Comparison of ENCODE assay signal across 12 mouse cellular contexts in genomic region chr3:137977629-137978041, GRCm38 (mm10). TPM values are rescaled to one million over a fixed set of nuclear protein-coding genes. Genes with fewer than 3 reads are reported as not detected.
DNase-seq lines count a peak whose midpoint lies in the region; ATAC-seq and TF ChIP-seq lines count a peak whose summit lies in the region.
"Had no signal": no experiment of that assay in that cellular context is flagged by ENCODE, and none has a peak within 500 bp of the region (broad histone marks: within the 10 kb centered on the region; RNA-seq: fewer than 3 reads in every experiment).

No protein-coding gene starts in this region.

- H3K4me1 ChIP-seq in embryonic facial prominence, embryonic 14.5 days (ENCODE audit: control insufficient read depth, insufficient read depth, low read length) = peaks cover 5% of the 10 kb centered on the region; the same call in 1 of the 2 replicates
- peaks cover 6% of the 10 kb centered on the region for H3K4me1 ChIP-seq in midbrain, postnatal 0 days (ENCODE audit: insufficient read depth, low read length)

- peak; percentile 27 to 35 for DNase-seq in left cerebral cortex, postnatal 10 days (ENCODE audit: extremely low spot score in 1 of 2, low spot score in 2 of 2)
- DNase-seq in left cerebral cortex, postnatal 4 days = no peak
- peak; percentile 13 for DNase-seq in embryonic facial prominence, embryonic 14.5 days (ENCODE audit: low spot score)
- peak in 1 of 2 experiments; percentile 38 for DNase-seq in layer of hippocampus, adult 2 months (ENCODE audit: low spot score in 2 of 2)
- peak; percentile 44 for DNase-seq in midbrain, postnatal 0 days (ENCODE audit: low spot score)
- DNase-seq in natural killer cell, adult 2 months (ENCODE audit: low spot score in 2 of 2) = no peak
- no peak for DNase-seq in left cerebral cortex, adult 18-20 months (ENCODE audit: low spot score in 2 of 2)
- DNase-seq in cerebellum, adult 8-10 months = no peak
- DNase-seq: adrenal gland, postnatal 14 days; cerebellum, postnatal 25 days; thymus, adult 18-20 months had no signal

- H3K9ac ChIP-seq in embryonic facial prominence, embryonic 14.5 days (ENCODE audit: low read depth, low read length) = no peak overlapping the region
- H3K9ac ChIP-seq in midbrain, postnatal 0 days (replicated peaks; ENCODE audit: low read length, poor library complexity, severe bottlenecking) = no peak overlapping the region

- ATAC-seq in embryonic facial prominence, embryonic 14.5 days (ENCODE audit: low read depth) = no peak
- peak; percentile 72 for ATAC-seq in midbrain, postnatal 0 days (ENCODE audit: low FRiP score)

- H3K4me3 ChIP-seq in embryonic facial prominence, embryonic 14.5 days (ENCODE audit: low read depth, low read length) = no peak overlapping the region
- H3K4me3 ChIP-seq in layer of hippocampus, adult 2 months = no peak overlapping the region
- no peak overlapping the region for H3K4me3 ChIP-seq in midbrain, postnatal 0 days (ENCODE audit: low read depth, low read length)
- H3K4me3 ChIP-seq: left cerebral cortex, adult 2 months had no signal

- no peaks in the 10 kb centered on the region for H3K36me3 ChIP-seq in embryonic facial prominence, embryonic 14.5 days (ENCODE audit: control insufficient read depth, insufficient read depth, low read length)
- H3K36me3 ChIP-seq in midbrain, postnatal 0 days (ENCODE audit: insufficient read depth, low read length) = no peaks in the 10 kb centered on the region

- no peak for TF ChIP-seq CTCF in layer of hippocampus, adult 2 months (conservative IDR thresholded peaks at IDR 0.05)
- TF ChIP-seq CTCF in midbrain, postnatal 0 days (IDR thresholded peaks at IDR 0.05) = no peak

- no peak overlapping the region for H3K4me2 ChIP-seq in embryonic facial prominence, embryonic 14.5 days (ENCODE audit: low read depth, low read length)
- no peak overlapping the region for H3K4me2 ChIP-seq in midbrain, postnatal 0 days (ENCODE audit: low read depth, low read length, poor library complexity, severe bottlenecking)

- H3K9me3 ChIP-seq in embryonic facial prominence, embryonic 14.5 days (ENCODE audit: control insufficient read depth, low read length) = no peaks in the 10 kb centered on the region
- no peaks in the 10 kb centered on the region for H3K9me3 ChIP-seq in midbrain, postnatal 0 days (ENCODE audit: low read length)

- intact Hi-C loops in left cerebral cortex, postnatal 10 days (cut with DNase I) = no loop called here
- intact Hi-C loops in left cerebral cortex, postnatal 4 days (cut with DNase I) = no loop called here

- H3K27me3 ChIP-seq in embryonic facial prominence, embryonic 14.5 days (replicated peaks; ENCODE audit: control insufficient read depth, insufficient read depth, low read length) = no peaks in the 10 kb centered on the region
- H3K27me3 ChIP-seq in midbrain, postnatal 0 days (ENCODE audit: insufficient read depth, low read length) = no peaks in the 10 kb centered on the region

- WGBS in embryonic facial prominence, embryonic 14.5 days = 36% methylated on average over 6 of the region's 6 CpGs
- 20% methylated on average over 6 of the region's 6 CpGs for WGBS in midbrain, postnatal 0 days

- no peak overlapping the region for H3K27ac ChIP-seq in embryonic facial prominence, embryonic 14.5 days (replicated peaks; ENCODE audit: low read depth, low read length)
- H3K27ac ChIP-seq in layer of hippocampus, adult 2 months = peak overlapping the region; percentile 86
- H3K27ac ChIP-seq in midbrain, postnatal 0 days (ENCODE audit: low read depth, low read length) = peak overlapping the region; percentile 18; the same call in 1 of the 2 replicates
- H3K27ac ChIP-seq: left cerebral cortex, adult 2 months had no signal

RNA-seq across cellular contexts. Expression of gene Dapp1, which starts 3.7 kb away (rescaled TPM):
- 1 to 10 TPM; 2.4 to 4.0 TPM for total RNA-seq in left cerebral cortex, postnatal 10 days (2021)
- total RNA-seq in left cerebral cortex, postnatal 4 days (2021) = 1 to 10 TPM; 4.7 to 4.8 TPM
- 9.0 and 9.4 TPM in 2 replicates for polyA plus RNA-seq in embryonic facial prominence, embryonic 14.5 days (2014; fragmentation: Nextera tagmentation; extraction: Ambion mirVana)
- total RNA-seq in layer of hippocampus, adult 2 months (2021) = 1 to 10 TPM; 4.2 to 5.6 TPM
- total RNA-seq in midbrain, postnatal 0 days (2014; rRNA removed) = 2.3 and 4.0 TPM in 2 replicates
- 1.3 and 1.9 TPM in 2 replicates for polyA plus RNA-seq in midbrain, postnatal 0 days (2015; fragmentation: Nextera tagmentation; extraction: Ambion mirVana)
- total RNA-seq in left cerebral cortex, adult 18-20 months (2021) = 1 to 10 TPM; 3.5 to 4.5 TPM

RNA-seq across cellular contexts. Expression of gene Lamtor3, which starts 59.3 kb away (rescaled TPM):
- 10 to 100 TPM; 66.2 to 68.8 TPM for total RNA-seq in left cerebral cortex, postnatal 10 days (2021)
- 10 to 100 TPM; 69.0 to 73.3 TPM for total RNA-seq in left cerebral cortex, postnatal 4 days (2021)
- polyA plus RNA-seq in embryonic facial prominence, embryonic 14.5 days (2014; fragmentation: Nextera tagmentation; extraction: Ambion mirVana) = 108 and 112 TPM in 2 replicates
- 10 to 100 TPM; 64.4 to 65.3 TPM for total RNA-seq in layer of hippocampus, adult 2 months (2021)
- 87.1 and 97.7 TPM in 2 replicates for total RNA-seq in midbrain, postnatal 0 days (2014; rRNA removed)
- polyA plus RNA-seq in midbrain, postnatal 0 days (2015; fragmentation: Nextera tagmentation; extraction: Ambion mirVana) = 113 and 122 TPM in 2 replicates
- 10 to 100 TPM; 74.2 to 75.0 TPM for total RNA-seq in left cerebral cortex, adult 18-20 months (2021)

Comparison
In these comparisons a context has a peak if more than half of its experiments do, and no peak if none do; other contexts are left out.
1. DNase-seq: peak in left cerebral cortex, postnatal 10 days (2 of 2), embryonic facial prominence, embryonic 14.5 days (single experiment) and midbrain, postnatal 0 days (single experiment); none in left cerebral cortex, postnatal 4 days (single experiment), natural killer cell, adult 2 months (0 of 2), left cerebral cortex, adult 18-20 months (0 of 2) and cerebellum, adult 8-10 months (single experiment).